Mouse (Mus musculus) retina, embryonic 14.5 days (tissue): ENCODE data around the gene Arl2.
"Not testable (repeated sequence)": the region's sequence is repeated elsewhere in the genome, so short reads cannot be mapped to it uniquely, and the experiment has no call there.

Source experiments
- DNase-seq: peaks from one replicate; pipeline ENCODE4 v3.0.0-alpha.2; 2015; ENCODE audit warnings: low spot score

Arl2 gene

DNA sequence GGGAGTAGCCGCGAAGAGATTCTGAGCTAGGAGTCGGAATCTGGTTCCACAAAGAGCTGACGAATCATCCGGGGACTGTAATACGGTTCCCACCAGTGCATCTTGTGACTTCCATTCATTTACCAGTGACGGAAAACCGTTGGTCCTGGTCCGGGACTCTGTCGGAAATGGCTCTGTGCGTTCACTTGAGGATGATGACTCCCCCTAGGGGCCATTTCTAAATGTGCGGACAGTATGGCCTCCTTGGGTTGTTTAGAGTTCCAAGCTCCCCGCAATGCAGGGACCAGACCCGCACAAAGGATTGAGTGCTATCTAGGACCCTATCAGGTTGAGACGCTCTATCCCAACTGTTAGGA, at the start of gene Arl2:
Gene Arl2, minus strand, starts transcription at position 155 of the 356 bp plus-strand sequence.
- DNase-seq: peak; percentile 93

DNA sequence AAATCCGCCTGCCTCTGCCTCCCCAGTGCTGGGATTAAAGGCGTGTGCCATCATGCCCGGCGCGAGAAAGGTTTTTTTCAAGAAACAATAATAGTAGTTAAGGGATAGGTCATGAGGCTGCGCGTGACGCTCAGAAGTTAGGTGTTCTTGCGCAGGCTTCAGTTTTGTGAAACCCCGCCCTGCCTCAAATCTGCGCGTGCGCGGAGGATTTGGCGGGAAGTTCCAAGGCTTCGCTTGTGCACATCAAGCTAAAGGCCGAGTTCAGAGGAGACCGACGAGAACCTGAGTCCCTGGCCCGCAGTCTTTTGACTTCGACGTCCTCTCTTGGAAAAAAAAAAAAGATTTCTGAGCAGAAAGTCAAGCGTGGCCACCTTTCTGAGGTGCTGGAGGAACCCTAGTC, 42.8 kb upstream of the Arl2 start, which contains the start of gene Majin:
Gene Majin, plus strand, starts transcription at position 258 of the 400 bp plus-strand sequence.
- no peak for DNase-seq

- DNase-seq: peak; percentile 28
These were observed 41.2 kb upstream of the Arl2 start for GRCm38 (mm10) chr19:6182534-6182933.

- peak; percentile 31 for DNase-seq
These were observed 40.3 kb upstream of the Arl2 start for GRCm38 (mm10) chr19:6181629-6182028.

- DNase-seq: no peak
These were observed 37.4 kb upstream of the Arl2 start for GRCm38 (mm10) chr19:6178775-6179174.

- DNase-seq: no peak
These were observed 33.4 kb upstream of the Arl2 start for GRCm38 (mm10) chr19:6174771-6175170.

DNA sequence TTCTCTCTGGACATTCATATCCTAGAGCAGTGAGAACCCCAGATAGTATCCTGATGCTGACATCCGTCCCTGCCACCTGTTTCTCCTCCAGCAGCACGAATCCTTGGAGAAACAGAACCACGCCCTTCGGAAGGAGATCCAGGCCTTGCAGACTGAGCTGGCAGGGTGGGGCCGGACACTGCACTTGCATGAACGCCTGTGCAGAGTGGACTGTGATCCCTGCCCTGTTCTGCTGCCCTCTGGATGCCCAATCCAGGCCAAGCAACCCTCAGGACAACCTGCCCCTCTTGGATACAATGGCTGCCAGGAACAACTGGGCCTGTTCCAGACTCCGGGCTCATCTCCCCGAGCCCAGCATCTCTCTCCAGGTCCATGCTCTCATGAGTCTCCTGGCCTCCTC, 29.9 kb upstream of the Arl2 start:
- DNase-seq: no peak

DNA sequence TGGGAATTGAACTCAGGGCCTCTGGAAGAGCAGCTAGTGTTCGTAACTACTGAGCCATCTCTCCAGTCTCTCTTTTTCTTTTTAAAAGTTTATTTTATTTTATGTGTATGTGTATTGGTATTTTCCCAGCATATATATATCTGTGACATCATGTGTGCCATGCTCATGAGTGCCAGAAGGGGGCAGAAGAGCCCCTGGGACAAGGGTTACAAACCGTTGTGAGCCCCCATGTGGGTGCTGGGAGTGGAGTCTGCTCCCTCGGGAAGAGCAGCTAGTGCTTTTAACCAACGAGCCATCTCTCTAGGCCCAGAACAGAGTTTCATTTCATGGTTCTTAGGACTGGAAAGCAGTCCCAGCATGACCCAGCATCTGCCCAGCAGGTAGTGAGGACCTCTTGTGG, 25.4 kb upstream of the Arl2 start:
- DNase-seq: no peak

GRCm38 (mm10) chr19:6163872-6164547, 22.7 kb upstream of the Arl2 start:
- DNase-seq: no peak

DNA sequence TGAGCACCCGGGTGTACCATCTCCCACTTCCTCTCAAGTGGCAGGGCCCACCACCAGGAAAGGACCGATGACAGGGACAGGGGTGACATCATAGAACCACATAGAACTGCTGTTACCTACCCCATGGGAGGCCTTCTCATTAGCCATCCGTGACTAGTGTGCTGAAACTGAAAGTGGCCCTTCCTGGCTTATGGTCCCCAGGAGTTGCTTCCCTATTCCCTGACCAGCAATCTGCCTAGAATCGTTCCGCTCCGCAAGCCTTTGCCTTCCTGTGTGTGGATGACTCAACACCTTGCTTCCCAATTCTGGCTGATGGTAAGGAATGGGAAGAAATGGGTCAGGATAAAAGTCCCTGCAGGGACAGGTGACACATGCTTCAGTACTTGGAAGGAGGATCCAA, 15.9 kb upstream of the Arl2 start:
- DNase-seq: no peak

DNA sequence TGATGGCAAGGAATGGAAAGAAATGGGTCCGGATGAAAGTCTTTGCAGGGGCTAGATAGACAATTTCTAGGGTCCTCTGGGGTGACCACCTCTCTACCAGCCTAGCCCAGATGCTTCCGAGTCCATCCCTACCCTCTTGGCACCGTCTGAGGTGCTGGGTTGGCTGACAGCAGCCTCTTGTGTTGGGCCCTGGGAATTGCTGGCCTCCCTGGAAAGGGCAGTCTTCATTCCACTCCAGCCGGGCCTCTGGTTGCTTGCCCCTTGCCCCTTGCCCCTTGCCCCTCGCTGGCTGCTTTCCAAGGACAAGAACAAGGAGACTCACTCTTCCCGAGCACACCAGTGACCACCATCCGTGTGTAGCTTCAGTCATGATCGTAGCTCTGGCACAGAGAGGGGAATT, 15.0 kb upstream of the Arl2 start:
- no peak for DNase-seq

DNA sequence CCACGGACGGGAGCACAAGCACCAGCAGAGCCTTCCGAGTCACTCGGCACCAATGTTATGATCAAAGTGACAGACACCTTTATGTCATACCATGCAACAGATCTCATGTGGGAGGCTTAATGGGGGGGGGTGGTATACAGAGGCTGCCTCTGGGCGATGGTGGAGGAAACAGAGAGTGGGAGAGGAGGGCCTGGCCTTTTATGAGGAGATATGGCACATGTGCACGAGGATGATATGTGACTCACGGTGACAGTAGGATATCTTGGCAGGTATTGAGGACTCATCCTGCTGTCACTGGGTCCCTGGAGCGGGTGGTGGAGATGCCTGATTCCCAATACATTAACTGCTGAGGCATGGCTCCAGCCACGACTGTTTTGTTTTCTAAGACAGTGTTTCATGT, 13.8 kb upstream of the Arl2 start:
- DNase-seq: no peak

DNA sequence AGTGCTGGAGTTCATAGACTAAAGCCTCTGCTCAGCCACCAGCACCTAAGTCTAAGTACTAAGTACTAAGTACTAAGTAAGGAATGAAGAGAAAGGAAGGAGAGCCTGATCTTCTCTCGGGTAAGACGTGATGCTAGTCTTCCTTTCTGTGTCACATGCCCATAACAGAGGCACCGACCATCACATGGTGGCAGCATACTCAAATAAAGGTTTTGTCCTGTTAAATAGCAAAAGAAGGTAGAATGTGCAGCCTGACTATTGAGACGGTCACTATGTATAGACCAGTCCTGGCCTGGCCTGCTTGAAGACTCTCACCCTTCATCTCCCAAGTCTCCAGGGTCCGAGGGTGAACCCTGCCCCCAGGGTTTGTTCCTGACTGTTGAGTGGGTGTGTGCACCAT, 3.5 kb upstream of the Arl2 start:
- DNase-seq: no peak

DNA sequence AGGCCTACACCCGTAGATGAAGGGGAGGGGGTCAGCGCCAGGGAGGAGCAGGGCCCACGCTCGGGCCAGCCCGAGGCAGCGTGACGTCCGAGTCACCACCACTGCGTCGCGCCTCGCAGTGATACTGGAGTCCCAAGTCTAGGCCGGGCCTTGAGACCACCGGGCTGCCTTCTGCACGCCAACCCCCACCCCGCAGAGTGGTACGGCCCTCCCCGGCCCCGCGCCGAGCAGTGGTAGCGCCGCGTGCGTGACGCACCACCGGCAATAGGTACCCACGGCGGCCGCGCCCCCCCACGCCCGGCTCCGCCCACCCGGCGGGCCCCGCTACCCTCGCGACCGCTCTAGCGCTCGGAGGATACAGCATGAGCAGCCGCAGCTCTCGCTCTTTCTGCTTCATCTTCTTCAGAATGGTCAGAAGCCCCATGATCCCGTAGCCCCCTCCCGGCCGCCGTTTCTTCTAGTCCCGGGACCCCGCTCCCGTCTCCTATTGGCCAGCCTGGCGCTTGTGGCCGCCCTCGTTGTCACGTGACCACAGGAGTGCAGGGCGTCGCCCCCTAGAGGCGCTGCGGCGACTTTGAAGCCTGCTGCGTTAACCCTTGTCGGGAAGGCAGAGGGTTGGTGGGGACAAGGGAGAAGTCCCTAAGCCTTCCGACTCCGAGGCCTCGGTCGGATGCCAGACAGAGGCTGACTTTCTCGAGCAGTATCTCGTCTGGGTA, 512 bp downstream of the Arl2 start, which contains the start of gene Batf2:
Gene Batf2, plus strand, starts transcription at position 306 of the 716 bp plus-strand sequence.
- peak; percentile 97 for DNase-seq

DNA sequence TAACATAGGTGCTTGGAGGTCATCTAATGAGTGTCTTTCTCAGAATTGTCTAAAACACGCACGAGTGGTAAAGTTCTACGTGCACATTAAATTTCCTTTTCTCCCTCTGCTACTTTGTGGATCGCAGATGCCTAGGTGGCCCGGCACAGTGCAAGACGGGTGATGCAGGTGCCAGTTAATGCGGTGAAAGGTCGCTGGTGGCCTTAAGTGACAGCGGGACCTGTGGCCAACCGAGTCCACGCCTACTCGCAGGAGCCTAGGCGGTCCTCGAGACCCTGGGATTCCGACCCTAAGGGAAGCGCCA, 1.0 kb downstream of the Arl2 start:
- DNase-seq: no peak

DNA sequence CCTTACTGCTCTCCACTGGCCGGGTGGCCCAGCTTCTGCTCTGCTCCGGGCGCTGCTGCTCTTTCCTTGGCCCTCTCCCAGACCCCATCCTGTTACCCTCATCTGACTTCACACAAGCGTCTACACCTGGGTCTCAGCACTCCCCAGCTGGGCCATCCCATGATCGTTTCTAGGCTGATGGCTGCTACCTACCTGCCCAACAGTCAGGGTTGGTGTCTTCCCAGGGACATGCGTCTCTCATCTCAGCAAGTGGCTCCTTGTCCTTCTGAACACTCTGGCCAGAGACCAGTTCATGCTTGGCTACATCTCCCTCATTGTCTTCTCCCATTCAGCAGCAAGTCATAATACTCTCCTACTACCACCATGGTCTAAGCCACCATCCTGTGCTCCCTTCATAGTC, 1.6 kb downstream of the Arl2 start:
- DNase-seq: no peak

DNA sequence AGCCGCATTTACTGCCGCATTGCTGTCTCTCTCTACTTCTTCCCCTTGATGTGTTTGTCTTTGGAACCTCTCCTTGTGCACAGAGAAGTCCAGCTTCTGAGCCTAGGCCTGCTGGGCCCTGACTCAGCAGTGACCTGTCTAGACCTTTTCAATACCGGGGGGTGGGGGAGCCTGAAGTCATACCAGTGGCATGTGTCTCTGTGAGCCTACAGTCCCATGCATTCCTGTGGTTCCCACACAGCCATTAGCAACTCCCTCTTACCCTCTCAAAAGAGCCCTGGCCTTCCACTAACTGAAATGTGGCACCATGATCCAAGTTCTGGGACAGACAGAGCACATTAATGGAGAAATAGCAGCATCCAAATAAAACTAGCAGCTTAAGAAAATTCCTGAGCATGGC, 5.0 kb downstream of the Arl2 start:
- DNase-seq: no peak

DNA sequence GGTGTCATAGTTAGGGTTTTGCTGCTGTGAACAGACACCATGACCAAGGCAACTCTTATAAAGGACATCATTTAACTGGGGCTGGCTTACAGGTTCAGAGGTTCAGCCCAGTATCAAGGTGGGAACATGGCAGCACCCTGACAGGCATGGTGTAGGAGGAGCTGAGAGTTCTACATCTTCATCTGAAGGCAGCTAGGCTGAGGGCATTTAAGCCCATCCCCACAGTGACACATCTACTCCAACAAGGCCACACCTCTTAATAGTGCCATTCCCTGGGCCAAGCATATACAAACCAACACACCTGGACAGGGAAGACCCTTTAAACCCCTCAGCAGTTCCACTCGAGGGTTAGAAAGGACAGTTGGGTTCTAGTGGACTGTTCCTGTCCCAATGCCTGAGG, 8.2 kb downstream of the Arl2 start:
- not testable (repeated sequence) for DNase-seq

DNA sequence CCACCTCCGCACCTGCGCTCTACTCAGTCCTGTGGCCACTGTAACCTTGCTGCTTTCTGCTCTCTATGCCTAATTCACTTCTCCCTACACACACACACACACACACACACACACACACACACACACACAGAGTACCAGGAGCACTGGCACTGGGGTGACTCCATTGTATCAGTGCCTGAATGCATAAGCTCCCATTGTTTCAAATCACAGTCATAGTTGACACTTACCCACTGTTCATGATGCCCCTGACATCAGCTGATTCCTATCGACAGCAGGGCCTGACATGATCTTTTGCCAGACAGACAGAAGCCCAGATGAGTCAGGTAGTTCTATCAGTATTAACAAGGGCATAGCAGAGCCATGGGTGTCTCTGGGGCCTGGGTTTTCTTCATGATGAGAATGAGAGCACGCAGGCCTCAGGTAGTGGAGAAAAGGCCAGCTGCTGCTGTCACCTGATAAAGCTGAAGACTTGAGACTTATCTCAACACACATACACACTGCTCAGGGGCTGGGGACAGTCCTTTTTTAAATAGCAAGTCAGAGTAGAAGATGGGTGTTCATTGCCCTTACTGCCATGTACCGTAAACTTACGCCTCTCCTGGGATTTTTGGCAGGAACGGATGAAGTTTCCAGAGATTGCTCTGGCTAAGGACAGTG, 9.0 kb downstream of the Arl2 start:
- no peak for DNase-seq

DNA sequence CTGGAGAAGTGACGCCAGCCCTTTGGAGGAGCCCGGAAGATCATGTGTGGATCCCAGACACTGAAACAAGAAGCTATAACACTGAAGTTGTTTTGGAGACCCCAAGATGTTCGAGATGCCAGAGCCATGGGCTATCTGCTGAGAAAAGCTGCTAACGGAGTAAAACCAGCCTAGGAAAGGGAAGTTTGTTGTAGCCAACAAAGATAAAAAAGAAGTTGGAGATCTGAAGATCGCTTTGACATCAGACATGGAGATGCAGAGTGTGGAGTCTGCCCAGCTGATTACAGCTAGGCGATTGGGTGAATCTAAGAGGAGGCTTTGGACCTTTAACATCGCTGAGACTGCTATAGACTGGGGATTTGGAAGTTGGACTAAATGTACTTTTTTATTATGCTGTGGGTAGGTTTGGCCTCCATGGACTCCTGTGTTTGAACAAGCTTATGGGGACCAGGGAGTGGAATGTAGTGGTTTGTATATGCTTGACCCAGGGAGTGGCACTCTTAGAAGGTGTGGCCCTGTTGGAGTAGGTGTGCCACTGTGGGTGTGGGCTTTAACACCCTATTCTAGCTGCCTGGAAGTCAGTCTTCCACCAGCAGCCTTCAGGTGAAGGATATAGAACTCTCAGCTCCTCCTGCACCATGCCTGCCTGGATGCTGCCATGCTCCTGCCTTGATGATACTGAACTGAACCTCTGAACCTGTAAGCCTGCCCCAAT, 10.8 kb downstream of the Arl2 start:
- not testable (repeated sequence) for DNase-seq

GRCm38 (mm10) chr19:6127760-6128341, 13.5 kb downstream of the Arl2 start, which contains the start of gene Snx15:
Snx15 (minus strand) TSS chr19:6128304.
- DNase-seq: peak; percentile 91
